Mouse (Mus musculus): ENCODE results near the gene Cryl1. TPM values are rescaled to one million over a fixed set of nuclear protein-coding genes. Genes with fewer than 3 reads are reported as not detected.

Cryl1 gene
- total RNA-seq, 2 experiments from 2014 or later, result 7.2 to 7.4 TPM

DNA sequence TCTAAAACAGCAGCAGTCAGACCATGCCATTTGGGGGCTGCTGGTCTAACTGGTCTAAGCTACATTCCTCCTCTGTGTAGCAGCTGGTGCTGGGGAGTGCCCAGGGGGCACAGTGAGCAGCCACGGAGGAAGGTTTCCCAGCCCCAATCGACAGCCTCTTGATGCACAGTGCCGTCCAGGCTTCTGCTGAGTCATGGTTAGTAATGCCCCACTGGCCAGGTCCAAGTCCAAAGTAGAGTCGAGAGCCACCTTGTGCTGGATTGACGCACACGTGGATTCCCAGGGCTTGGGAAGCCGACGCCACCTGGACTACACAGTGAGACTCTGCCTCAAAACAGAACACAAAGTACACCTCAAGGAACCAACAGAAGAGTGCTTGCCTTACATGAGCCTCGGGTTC, 21.4 kb downstream of the Cryl1 start:
- intact Hi-C loops (cut with DNase I), result loop anchor here (10.0 kb wide), 1 partner anchor 148 kb away; the partner anchor contains the start of gene Il17d
- no peak for DNase-seq

DNA sequence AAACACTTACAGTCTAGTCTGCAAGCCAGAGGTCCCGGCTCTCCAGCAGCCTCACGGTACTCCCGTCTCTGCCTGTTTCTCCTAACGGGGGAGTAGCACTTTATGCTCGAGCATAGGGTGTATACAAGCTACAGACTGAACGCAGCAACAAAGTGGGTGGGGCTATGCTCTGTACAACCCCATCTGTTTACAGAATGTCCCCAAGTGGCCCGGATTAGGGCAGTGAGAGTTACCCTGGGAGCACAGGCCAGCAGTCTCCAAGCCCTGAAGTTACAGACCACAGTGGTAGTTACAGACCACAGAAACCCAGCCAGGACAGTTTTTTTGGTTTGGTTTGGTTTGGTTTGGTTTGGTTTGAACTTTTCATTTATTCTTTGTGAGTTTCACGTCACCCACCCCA, 22.3 kb downstream of the Cryl1 start:
- no peak for DNase-seq
- intact Hi-C loops (cut with DNase I), result loop anchor here (10.0 kb wide), 1 partner anchor 149 kb away; the partner anchor contains the start of gene Il17d

DNA sequence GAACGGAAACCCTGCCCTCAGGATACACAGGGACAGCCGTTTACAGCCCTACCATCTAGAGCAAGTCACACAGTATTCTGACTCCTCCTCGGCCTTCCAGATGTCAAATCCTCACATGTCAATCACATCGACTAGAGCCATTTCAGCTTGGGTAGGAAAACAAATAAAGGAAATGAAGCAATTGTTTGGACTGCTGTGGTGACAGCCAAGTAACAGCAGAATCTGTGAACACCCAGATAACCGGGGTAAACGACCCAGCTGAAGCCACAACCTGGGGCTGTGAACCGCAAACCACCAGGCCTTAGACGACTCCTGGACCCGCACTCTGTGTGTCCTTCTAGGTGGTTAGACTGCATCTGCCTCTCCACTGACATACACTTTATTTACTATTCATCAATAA, 23.1 kb downstream of the Cryl1 start:
- intact Hi-C loops (cut with DNase I), result loop anchor here (10.0 kb wide), 1 partner anchor 150 kb away; the partner anchor contains the start of gene Il17d
- DNase-seq, result no peak

GRCm38 (mm10) chr14:57372348-57373102, 25.8 kb downstream of the Cryl1 start:
- intact Hi-C loops (cut with DNase I), result loop anchor here (1.0 to 10.0 kb wide), 5 partner anchors 35 to 310 kb away; partner anchors contain the start of gene Il17d

GRCm38 (mm10) chr14:57367327-57367726, 31.0 kb downstream of the Cryl1 start:
- no peak for DNase-seq
- intact Hi-C loops (cut with DNase I), result loop anchor here (10.0 kb wide), 1 partner anchor 403 kb away; no protein-coding TSS in a partner anchor

More at GRCm38 (mm10) chr14:57372348-57373102, 25.8 kb downstream of the Cryl1 start:
- DNase-seq, result peak; percentile 70 to 86

GRCm38 (mm10) chr14:57366724-57367123, 31.6 kb downstream of the Cryl1 start:
- DNase-seq, result no peak
- intact Hi-C loops (cut with DNase I), result loop anchor here (10.0 kb wide), 1 partner anchor 402 kb away; no protein-coding TSS in a partner anchor

DNA sequence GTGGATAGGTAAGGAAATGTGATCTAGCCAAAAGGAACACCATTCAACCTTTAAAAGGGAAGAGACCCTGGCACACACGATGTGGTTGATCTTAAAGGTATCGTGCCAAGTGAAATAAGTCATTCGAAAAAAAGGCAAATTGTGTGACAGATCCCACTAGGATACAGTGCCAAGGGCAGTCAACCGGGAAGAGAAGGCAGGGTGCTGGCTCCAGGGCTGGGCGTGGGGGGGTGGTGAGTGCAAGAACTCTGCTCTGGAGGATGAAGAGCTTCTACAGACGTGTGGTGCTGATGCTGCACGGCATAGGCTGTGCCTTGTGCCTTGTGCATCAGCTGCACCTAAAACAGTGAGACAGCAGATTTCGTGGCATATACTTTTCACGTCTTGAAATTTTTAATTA, 33.0 kb downstream of the Cryl1 start:
- no peak for DNase-seq
- intact Hi-C loops (cut with DNase I), result loop anchor here (10.0 kb wide), 1 partner anchor 401 kb away; no protein-coding TSS in a partner anchor

DNA sequence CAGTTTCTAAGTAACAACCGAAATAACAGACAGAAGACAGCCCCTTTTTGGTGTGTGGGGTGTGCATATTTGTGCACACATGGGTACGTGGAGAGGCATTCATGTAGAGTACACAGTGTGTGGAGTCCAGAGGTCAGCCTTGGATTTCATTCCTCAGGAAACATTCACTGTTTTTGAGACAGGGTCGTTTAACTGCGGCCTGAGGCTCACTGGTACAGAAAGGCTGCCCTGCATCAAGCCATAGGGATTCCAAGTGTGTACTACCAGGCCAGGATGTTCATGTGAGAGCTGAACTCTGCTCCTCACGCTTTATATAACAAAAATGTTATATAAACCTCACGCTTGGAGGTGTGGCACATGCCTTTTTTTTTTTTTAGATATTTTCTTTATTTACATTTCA, 34.5 kb downstream of the Cryl1 start:
- no peak for DNase-seq
- intact Hi-C loops (cut with DNase I), result loop anchor here (10.0 kb wide), 1 partner anchor 399 kb away; no protein-coding TSS in a partner anchor

GRCm38 (mm10) chr14:57362726-57363660, 35.3 kb downstream of the Cryl1 start:
- peak; percentile 75 to 83 for DNase-seq
- intact Hi-C loops (cut with DNase I), result loop anchor here (1.0 to 10.0 kb wide), 2 partner anchors 254 to 398 kb away; no protein-coding TSS in a partner anchor

- no peak for DNase-seq
- intact Hi-C loops (cut with DNase I), result no loop called here
Observed at GRCm38 (mm10) chr14:57357030-57357429, 41.3 kb downstream of the Cryl1 start.

- no peak for DNase-seq
- intact Hi-C loops (cut with DNase I), result no loop called here
Observed at GRCm38 (mm10) chr14:57351521-57352235, 46.7 kb downstream of the Cryl1 start.

GRCm38 (mm10) chr14:57349955-57350354, 48.4 kb downstream of the Cryl1 start:
- intact Hi-C loops (cut with DNase I), result no loop called here
- DNase-seq, result no peak

DNA sequence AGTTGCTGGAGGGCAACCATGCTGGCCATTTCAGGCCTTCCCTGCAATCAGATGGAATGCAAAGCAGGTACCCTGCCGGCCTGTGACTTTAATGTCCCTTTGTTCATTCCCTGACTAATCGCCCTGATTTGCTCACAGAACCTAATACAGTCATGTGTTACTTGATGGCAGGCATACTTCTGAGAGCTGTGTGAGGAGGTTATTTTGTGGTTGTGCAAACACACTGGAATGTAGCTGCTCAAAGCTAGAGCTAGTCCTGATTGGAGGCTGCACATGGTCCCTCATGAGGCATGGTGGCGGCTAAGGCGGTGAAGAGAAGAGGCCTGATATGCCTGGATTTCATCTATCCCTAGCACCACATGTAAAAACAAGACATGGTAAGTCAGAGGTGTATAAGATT, 50.2 kb downstream of the Cryl1 start:
- intact Hi-C loops (cut with DNase I), result no loop called here

GRCm38 (mm10) chr14:57346135-57346534, 52.2 kb downstream of the Cryl1 start:
- intact Hi-C loops (cut with DNase I), result no loop called here
- DNase-seq, result no peak

More for the DNA sequence above, 50.2 kb downstream of the Cryl1 start:
- no peak for DNase-seq

GRCm38 (mm10) chr14:57344781-57345492, 53.4 kb downstream of the Cryl1 start:
- peak; percentile 3 to 19 for DNase-seq
- intact Hi-C loops (cut with DNase I), result no loop called here

GRCm38 (mm10) chr14:57343057-57343750, 55.1 kb downstream of the Cryl1 start:
- intact Hi-C loops (cut with DNase I), result no loop called here
- no peak for DNase-seq

- no peak for DNase-seq
- intact Hi-C loops (cut with DNase I), result no loop called here
Observed at GRCm38 (mm10) chr14:57342316-57343055, 55.8 kb downstream of the Cryl1 start.

DNA sequence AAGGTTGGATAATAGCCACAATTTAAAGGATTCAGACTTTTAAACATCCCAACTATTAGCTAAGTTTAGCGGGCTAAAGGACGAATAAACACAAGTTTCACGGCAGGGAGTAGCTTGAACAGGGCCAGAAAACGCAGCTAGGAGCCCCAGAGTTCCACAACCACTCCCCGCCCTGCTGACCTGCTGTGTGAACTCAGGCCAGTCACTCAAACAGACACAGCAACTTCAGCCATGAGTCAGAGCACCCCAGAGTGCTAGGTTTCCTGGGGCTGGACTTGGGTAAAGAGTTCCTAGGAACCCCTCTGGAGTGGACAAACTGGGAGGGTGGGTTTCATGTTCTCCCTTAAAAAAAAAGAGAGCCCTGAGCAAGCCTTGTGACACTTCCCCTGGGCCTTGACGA, 59.7 kb downstream of the Cryl1 start:
- no peak for DNase-seq
- intact Hi-C loops (cut with DNase I), result no loop called here
